Mouse (Mus musculus) kidney, postnatal 25 days (tissue): ENCODE results near the gene Pfkfb2.
A peak's percentile ranks its signal among the peaks of the same experiment; 100 is the strongest.

Experiments
- DNase-seq, 2 experiments: peaks; one replicate each; pipeline ENCODE4 v3.0.0; 2021; ENCODE audit warnings: mixed read lengths in 2 of 2

Pfkfb2 gene

GRCm38 (mm10) chr1:130737411-130737881 lies 8.4 kb upstream of the Pfkfb2 start:
- DNase-seq, result no peak

GRCm38 (mm10) chr1:130734852-130735251 lies 5.8 kb upstream of the Pfkfb2 start:
- no peak for DNase-seq

- no peak for DNase-seq
Measured at GRCm38 (mm10) chr1:130734452-130734851, 5.4 kb upstream of the Pfkfb2 start.

- DNase-seq, result peak; percentile 70 to 88
Measured at GRCm38 (mm10) chr1:130733671-130734070, 4.6 kb upstream of the Pfkfb2 start.

GRCm38 (mm10) chr1:130732706-130733658 lies 3.9 kb upstream of the Pfkfb2 start:
- DNase-seq, result no peak

GRCm38 (mm10) chr1:130731741-130732337 lies 2.8 kb upstream of the Pfkfb2 start, which contains the start of gene AA986860:
Gene AA986860 (plus strand): TSS chr1:130731976.
- DNase-seq, result peak; percentile 64 to 88

GRCm38 (mm10) chr1:130728708-130729107 lies 345 bp downstream of the Pfkfb2 start:
- no peak for DNase-seq

DNA sequence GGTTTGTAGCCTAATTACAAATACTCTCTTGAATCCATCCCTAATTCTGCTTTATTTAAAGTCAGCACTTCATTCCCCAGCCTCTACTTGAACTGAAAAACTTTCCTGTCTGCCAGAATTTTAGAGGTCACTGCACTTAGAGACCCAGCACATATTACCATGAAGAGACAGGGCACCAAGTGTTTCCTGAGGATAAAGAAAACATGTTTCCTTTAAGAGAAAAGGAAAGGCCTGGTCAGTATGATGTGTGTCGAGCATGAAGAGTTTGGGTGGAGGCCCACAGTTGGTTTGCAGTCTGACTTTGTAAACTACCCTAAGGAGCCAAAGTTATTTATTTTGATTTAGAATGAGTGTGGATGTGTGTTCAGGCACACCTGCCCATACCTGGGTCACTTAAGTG lies 983 bp downstream of the Pfkfb2 start:
- no peak for DNase-seq

- no peak for DNase-seq
Measured at GRCm38 (mm10) chr1:130726396-130726795, 2.7 kb downstream of the Pfkfb2 start.

DNA sequence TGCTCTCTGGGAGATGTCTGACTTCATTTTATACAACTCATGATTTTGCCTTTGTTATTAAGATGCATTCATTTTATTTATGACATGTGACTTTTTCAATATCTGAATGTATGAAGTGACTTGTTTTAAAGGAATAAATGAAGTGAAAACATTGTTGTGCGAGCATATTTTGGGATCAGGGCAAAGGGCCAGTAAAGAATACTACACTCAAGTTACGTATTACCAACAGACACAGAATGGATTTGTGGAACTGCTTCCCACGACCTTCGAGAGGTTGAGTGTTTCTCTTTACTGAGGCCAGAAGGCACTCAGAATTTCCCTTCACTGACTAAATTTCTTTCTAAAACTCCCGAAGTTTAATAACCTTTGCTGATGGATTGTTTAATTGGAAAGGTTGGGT lies 4.8 kb downstream of the Pfkfb2 start:
- DNase-seq, result no peak

DNA sequence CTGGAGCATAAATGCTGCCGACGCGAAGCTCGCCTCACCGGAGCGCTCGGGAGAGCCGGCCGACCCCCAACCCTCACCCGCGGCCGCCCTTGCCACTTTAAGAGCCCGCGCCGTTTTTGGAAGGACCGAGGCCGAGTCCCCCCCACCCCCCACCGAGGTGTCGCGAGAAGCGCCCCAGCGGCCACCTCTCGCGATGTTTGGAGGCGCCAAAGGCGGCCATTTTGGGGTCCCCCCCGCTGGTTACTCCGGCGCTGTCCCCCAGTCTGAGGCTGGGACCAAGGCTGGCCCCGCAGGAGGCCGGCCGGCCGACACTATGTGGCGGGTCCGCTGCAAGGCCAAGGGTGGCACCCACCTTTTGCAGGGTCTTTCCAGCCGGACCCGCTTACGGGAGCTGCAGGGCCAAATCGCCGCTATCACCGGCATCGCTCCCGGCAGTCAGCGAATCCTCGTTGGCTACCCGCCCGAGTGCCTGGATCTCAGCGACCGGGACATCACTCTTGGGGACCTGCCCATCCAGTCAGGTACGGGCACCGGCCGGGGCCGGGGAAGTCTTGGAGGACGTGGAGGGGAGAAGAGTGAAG lies 11.7 kb downstream of the Pfkfb2 start, which contains the start of gene Yod1:
Gene Yod1 (plus strand): TSS at position 37 of the 581 bp plus-strand sequence.
- DNase-seq, result peak; percentile 91 to 95

DNA sequence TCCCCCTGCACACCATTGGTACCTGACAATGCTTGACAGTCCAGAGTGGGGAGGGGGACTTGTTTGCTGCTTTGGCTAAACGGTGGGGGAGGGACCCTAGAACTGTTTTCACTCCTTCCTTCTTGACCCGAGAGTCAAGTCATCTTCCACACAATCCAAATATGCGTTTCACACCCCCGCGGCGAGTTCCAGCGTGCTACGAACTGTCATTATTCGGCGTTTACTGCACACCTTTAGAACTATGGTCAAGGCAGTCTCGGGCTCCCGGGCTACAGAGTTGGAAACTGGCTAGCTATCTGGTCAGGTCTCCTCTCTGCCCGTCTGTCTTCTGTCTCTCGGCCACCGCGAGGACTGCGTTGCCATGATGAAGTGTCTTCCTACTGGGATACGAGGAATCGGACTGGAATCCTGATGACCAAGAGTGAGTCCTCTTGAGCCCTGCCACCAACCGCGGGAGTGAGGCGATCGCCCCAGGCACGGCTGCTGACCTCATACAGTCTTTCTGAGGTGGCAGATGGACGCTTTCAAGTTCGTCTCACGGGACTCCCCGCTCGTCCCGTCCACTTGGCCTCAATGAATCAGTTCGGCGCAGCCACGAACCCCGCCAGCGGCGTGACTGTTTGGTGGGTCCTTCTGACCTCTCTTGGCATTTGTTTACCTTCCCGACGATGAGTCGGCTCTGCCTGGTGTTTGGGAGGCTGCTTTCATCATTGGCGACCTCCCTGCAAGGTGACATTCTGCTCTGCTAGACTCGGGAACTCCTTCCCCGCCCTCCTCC lies 12.4 kb downstream of the Pfkfb2 start:
- DNase-seq, result peak; percentile 42 to 63

DNA sequence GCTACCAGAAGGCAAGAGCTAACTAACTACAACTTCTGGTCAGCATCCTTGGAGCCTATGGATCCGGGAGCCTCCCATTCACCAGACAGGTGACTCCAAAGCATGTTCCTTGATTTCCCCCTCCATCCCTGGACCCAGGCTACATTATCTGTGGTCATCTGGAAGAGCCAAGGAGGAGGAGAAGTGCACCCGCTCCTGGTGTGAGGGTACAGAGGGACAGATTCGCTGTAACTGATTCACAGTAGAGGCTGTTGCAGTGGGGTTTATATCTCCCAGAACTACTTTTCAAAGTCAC lies 12.9 kb downstream of the Pfkfb2 start:
- DNase-seq, result peak in 1 of 2 experiments; percentile 8

DNA sequence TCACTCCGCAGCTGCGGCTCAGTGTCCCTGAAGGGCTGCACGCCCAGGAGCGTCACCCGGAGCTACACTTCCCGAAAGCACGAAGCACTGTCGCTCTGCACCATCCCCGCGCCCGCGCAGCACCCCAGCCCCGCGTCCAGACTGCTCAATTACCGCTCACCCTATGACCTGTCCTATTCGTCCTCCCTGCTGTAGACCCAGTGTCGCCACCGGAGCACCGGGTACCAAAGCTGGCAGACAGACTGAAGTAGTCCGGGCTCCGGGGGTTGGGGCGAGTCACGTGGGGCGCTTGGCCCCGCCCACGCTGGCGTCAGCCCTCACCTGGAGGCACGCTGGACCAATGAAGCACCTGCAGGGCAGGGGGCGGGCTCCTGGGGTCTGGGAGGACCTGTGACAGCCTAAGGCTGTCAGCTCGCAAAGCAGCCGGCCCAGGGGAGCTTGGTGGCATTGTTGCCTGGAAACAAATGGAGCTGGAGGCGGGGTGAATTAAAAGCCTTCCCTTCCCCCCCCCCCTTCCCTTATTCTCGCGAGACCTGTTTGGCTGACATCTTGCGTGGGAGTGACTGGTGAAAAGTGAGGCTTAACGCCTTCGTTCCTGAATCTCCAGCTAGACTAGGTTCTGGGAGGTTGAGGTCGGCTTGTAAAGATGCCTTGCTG lies 13.4 kb downstream of the Pfkfb2 start, which contains the start of gene Gm29427:
Gene Gm29427 (minus strand): TSS at position 239 of the 657 bp plus-strand sequence.
- DNase-seq, result peak; percentile 96 to 99

DNA sequence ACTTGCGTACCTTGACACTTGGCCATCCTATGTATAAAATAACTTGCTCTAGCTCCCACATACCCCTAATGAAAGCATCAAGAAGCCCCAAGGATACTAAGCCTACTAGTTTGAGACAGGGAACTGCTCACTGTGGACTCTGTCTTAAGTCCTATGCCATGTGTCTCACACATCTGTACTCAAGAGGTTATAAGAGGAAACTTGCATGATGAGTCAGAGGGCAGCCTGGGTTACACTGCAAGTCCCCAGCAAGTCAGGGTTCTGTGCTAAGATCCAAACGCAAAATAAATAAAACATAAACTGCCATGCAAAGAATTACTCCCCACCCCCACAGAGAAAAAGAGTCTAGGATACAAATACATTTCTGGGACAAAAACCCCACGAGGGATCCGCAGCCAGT lies 15.0 kb downstream of the Pfkfb2 start:
- DNase-seq, result no peak

DNA sequence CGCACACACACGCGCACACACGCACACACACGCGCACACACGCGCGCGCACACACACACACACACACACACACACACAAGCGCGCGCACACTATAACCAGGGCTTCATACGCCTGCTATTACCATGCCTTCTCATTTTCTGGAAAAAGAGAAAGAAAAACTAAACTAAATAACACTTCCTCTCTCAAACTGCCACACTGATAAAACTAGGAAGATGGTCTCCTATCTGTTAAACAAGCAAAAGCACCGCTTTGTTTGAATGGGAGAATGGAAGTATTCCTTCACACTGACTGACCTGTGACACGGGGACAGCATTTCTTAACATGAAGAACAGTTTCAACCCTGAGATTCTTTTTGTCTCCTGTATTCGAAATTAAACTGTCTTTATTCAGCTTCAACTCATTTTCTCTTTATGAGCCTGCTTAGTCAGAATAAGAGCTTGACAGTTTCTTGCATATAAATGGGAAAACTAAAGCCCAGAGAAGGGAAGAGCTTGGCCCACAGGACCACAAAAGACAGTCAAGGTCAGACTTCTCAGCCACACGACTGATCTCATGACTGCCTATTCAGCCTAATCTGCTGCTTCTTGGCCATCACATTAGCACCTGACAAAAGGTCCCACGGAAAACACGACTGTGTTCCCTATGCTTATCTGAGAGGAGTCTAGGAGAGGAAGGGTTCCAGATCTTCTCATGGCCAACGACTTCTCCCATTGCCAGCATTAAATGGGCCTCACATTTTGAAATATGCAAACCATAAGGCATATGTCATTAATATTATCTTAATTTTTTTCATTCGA lies 18.6 kb downstream of the Pfkfb2 start:
- DNase-seq, result no peak

DNA sequence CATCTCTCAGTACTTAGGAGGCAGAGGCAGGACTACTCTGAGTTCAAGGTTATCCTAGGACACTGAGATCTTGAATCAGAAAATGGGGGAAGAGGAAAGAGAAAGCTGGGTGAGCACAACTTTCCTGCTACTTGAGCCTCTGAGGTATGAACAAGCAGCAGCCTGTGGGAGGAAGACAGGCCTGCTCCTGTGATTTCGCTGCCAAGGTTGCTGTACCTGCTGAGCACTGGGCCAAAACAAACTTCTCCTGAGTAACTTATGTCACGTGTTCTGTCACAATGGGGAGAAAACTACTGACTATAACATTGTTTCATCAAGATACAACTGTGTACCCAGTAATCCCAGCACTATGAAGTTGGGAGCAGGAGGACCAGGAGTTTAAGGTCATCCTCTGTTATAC lies 25.4 kb downstream of the Pfkfb2 start:
- no peak for DNase-seq

DNA sequence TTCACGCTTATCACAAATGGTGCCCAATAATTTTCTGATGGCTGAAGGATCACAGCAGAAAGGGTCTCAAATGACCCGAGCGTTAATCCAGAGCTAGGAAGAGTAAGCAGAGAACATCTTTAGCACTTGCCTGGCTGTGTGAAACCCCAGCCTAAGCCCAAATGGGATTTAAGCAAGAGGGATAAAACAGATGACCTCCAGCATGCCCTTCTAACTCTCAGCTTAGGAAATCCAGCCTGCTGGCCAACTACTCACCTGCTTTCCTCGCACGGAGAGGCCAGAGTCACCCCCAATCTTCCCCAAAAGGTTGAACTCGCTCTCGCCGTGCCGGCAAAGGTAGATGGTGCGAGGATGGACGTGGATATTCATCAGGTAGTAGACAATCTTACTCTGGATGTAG lies 27.1 kb downstream of the Pfkfb2 start:
- no peak for DNase-seq

- DNase-seq, result no peak
Measured at GRCm38 (mm10) chr1:130699937-130700633, 29.0 kb downstream of the Pfkfb2 start.

DNA sequence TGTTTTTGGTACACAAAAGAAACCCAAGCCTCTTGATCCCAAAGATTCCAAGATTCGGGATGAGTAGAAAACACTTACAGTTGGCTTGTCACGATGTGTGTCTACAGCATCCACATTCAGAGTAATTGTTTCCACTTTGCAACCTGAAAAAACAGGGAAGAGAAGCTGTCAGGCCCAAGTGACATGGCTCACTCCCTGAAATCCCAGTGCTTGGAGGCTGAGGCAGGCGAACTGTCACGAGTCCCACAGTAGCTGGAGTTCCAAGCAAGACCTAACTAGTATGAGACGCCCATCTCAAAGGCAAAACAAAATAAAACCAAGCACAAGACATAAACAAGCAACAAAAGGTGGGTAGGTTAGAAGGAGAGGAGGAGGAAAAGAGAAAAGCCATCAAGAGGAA lies 30.5 kb downstream of the Pfkfb2 start:
- DNase-seq, result no peak

GRCm38 (mm10) chr1:130683905-130684304 lies 45.1 kb downstream of the Pfkfb2 start:
- no peak for DNase-seq
